In the genomic region with DNA sequence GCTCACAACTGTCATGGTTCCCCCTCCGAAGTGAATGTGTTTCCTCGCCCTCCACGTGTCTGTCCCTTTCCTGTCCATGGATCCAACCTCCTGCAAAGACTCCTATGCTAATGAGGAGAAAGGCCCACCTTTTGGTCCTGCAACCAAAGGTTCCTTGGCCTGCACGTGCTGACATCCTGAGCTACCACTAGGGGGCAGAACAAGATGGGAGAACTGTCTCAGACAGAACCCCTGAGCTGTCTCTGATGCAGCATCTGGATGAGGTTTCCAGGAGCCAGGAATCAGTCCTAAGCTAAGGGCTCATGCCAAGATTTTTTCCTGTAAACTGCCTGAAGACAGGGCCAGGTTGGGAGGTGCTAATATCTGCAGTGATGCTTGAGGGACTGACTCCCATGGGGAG, we compare ENCODE assay signal across 11 mouse cellular contexts. TPM values are rescaled to one million over a fixed set of nuclear protein-coding genes. Genes with fewer than 3 reads are reported as not detected.
DNase-seq lines count a peak whose midpoint lies in the region; ATAC-seq and TF ChIP-seq lines count a peak whose summit lies in the region.
"Not testable (repeated sequence)": the region's sequence is repeated elsewhere in the genome, so short reads cannot be mapped to it uniquely, and the experiment has no call there.
"Had no signal": no experiment of that assay in that cellular context is flagged by ENCODE, and none has a peak within 500 bp of the region (broad histone marks: within the 10 kb centered on the region; RNA-seq: fewer than 3 reads in every experiment).

No protein-coding gene starts in this region.

- H3K79me2 ChIP-seq in CH12.LX (replicated peaks; ENCODE audit: control insufficient read depth, extremely low read depth, insufficient read depth, poor library complexity, severe bottlenecking); heart, adult 2 months (replicated peaks; ENCODE audit: control insufficient read depth, insufficient read depth, low read length): not testable (repeated sequence)

- in situ Hi-C loops in CH12.LX (cut with MboI; ENCODE audit: low pct_ligation_motif_present, low pct_unique_long_range_greater_than_20kb, low sequenced_read_pairs): not testable (repeated sequence)

- intact Hi-C loops in heart, adult 2 months (cut with DNase I); left cerebral cortex, postnatal 36 days (cut with DNase I): not testable (repeated sequence)

- DNase-seq in CH12.LX (ENCODE audit: extremely low read depth): peak; percentile 17
- DNase-seq in c-Kit-positive CD71-positive TER-119-positive erythroid progenitor cells, embryonic 14.5 days (ENCODE audit: low spot score): peak; percentile 0
- peak; percentile 48 for DNase-seq in embryonic facial prominence, embryonic 11.5 days (ENCODE audit: low spot score)
- DNase-seq in heart, adult 2 months: peak; percentile 3 to 22
- peak; percentile 27 for DNase-seq in kidney, postnatal 0 days (ENCODE audit: low spot score)
- peak; percentile 5 to 38 for DNase-seq in left cerebral cortex, postnatal 36 days (ENCODE audit: low spot score in 2 of 2)
- peak; percentile 12 for DNase-seq in midbrain, embryonic 10.5 days (ENCODE audit: low spot score)

- not testable (repeated sequence) for H3K4me3 ChIP-seq in CH12.LX (replicated peaks in 1 of 3; ENCODE audit: low read depth in 2 of 3, low read length in 2 of 3, poor library complexity in 1 of 3); embryonic facial prominence, embryonic 11.5 days (ENCODE audit: low read depth, low read length); heart, adult 2 months; kidney, postnatal 0 days (replicated peaks; ENCODE audit: low read depth, low read length); midbrain, embryonic 10.5 days; small intestine, adult 2 months (ENCODE audit: low read depth, low read length)

- H3K36me3 ChIP-seq in CH12.LX (replicated peaks in 1 of 2; ENCODE audit: control insufficient read depth in 1 of 2, insufficient read depth in 1 of 2, low read length in 1 of 2); embryonic facial prominence, embryonic 11.5 days (replicated peaks; ENCODE audit: control insufficient read depth, insufficient read depth, low read depth, low read length); heart, adult 2 months (ENCODE audit: control insufficient read depth, insufficient read depth, low read length); kidney, postnatal 0 days (ENCODE audit: insufficient read depth, low read length); midbrain, embryonic 10.5 days; small intestine, adult 2 months (ENCODE audit: control insufficient read depth, insufficient read depth, low read length): not testable (repeated sequence)

- 20% methylated on average over 4 of the region's 4 CpGs for WGBS in embryonic facial prominence, embryonic 11.5 days
- WGBS in heart, adult 2 months: 12% methylated on average over 4 of the region's 4 CpGs
- WGBS in kidney, postnatal 0 days: 12% methylated on average over 4 of the region's 4 CpGs
- WGBS in midbrain, embryonic 10.5 days: 30% methylated on average over 4 of the region's 4 CpGs
- 27% methylated on average over 4 of the region's 4 CpGs for WGBS in small intestine, adult 2 months

- H3K9ac ChIP-seq in CH12.LX (ENCODE audit: insufficient read depth, low read depth); embryonic facial prominence, embryonic 11.5 days (replicated peaks; ENCODE audit: low read length); heart, adult 2 months (ENCODE audit: low read depth, low read length); kidney, postnatal 0 days (ENCODE audit: low read depth, low read length): not testable (repeated sequence)

- H3K27ac ChIP-seq in CH12.LX (ENCODE audit: insufficient read depth, low read depth); embryonic facial prominence, embryonic 11.5 days (replicated peaks; ENCODE audit: low read depth, low read length); heart, adult 2 months; kidney, postnatal 0 days; midbrain, embryonic 10.5 days (replicated peaks); small intestine, adult 2 months (ENCODE audit: insufficient read depth, low read depth, low read length): not testable (repeated sequence)

- dilution Hi-C loops in CH12.LX (cut with MboI; ENCODE audit: extremely low pct_ligation_motif_present, extremely low pct_unique_long_range_greater_than_20kb, low sequenced_read_pairs): not testable (repeated sequence)

- not testable (repeated sequence) for H3K4me2 ChIP-seq in CH12.LX (ENCODE audit: insufficient read depth, low read depth, poor library complexity, severe bottlenecking); embryonic facial prominence, embryonic 11.5 days (ENCODE audit: low read depth, low read length); kidney, postnatal 0 days (ENCODE audit: low read length)

- not testable (repeated sequence) for H3K4me1 ChIP-seq in CH12.LX (ENCODE audit: control insufficient read depth in 1 of 2, insufficient read depth in 2 of 2); embryonic facial prominence, embryonic 11.5 days (ENCODE audit: control insufficient read depth, insufficient read depth, low read length); heart, adult 2 months (ENCODE audit: control insufficient read depth, insufficient read depth, low read length); kidney, postnatal 0 days (replicated peaks; ENCODE audit: insufficient read depth, low read length); midbrain, embryonic 10.5 days; small intestine, adult 2 months (ENCODE audit: control insufficient read depth, insufficient read depth, insufficient read length, low read length)

- H3K9me3 ChIP-seq in CH12.LX (replicated peaks; ENCODE audit: low read length); embryonic facial prominence, embryonic 11.5 days (replicated peaks; ENCODE audit: control insufficient read depth, low read length); kidney, postnatal 0 days (replicated peaks; ENCODE audit: low read length); midbrain, embryonic 10.5 days (replicated peaks): not testable (repeated sequence)

- ATAC-seq in embryonic facial prominence, embryonic 11.5 days (replicated peaks; ENCODE audit: insufficient number of reproducible peaks, low FRiP score, low TSS enrichment, low read depth); kidney, postnatal 0 days (replicated peaks; ENCODE audit: low FRiP score, low read depth): not testable (repeated sequence)

- not testable (repeated sequence) for TF ChIP-seq EP300 in CH12.LX (IDR thresholded peaks at IDR 0.05; ENCODE audit: low read length); heart, adult 2 months (IDR thresholded peaks at IDR 0.05; ENCODE audit: insufficient read depth, low read depth, low read length)

- not testable (repeated sequence) for H3K27me3 ChIP-seq in CH12.LX (replicated peaks); embryonic facial prominence, embryonic 11.5 days (ENCODE audit: control insufficient read depth, insufficient read depth, low read length); heart, adult 2 months (ENCODE audit: control insufficient read depth, insufficient read depth, low read length); kidney, postnatal 0 days (ENCODE audit: insufficient read depth, low read length); small intestine, adult 2 months (ENCODE audit: control insufficient read depth, insufficient read depth, low read length)
- peaks cover 49% of the 10 kb centered on the region for H3K27me3 ChIP-seq in midbrain, embryonic 10.5 days (ENCODE audit: low read depth, poor library complexity, severe bottlenecking)

- TF ChIP-seq POLR2A in CH12.LX (IDR thresholded peaks at IDR 0.05; ENCODE audit: low read depth, low read length); heart, adult 2 months (IDR thresholded peaks at IDR 0.05; ENCODE audit: insufficient read depth, low read depth, low read length); small intestine, adult 2 months (IDR thresholded peaks at IDR 0.05; ENCODE audit: low read depth, low read length): not testable (repeated sequence)

- TF ChIP-seq RAD21 in CH12.LX (IDR thresholded peaks at IDR 0.05; ENCODE audit: low read depth, low read length): peak; percentile 1

- TF ChIP-seq CTCF in CH12.LX (conservative IDR thresholded peaks at IDR 0.05 in 1 of 2, IDR thresholded peaks at IDR 0.05 in 1 of 2; ENCODE audit: low read depth in 2 of 2, low read length in 2 of 2): peak in 1 of 2 experiments; percentile 37; a peak in 2 of 4 replicates
- TF ChIP-seq CTCF in heart, adult 2 months (IDR thresholded peaks at IDR 0.05): peak; percentile 60
- peak; percentile 60 for TF ChIP-seq CTCF in kidney, postnatal 0 days (IDR thresholded peaks at IDR 0.05; ENCODE audit: low read depth)
- TF ChIP-seq CTCF in small intestine, adult 2 months (IDR thresholded peaks at IDR 0.05; ENCODE audit: extremely low read depth, insufficient read length, insufficient replicate concordance, low read depth, low read length): peak; percentile 8; the same call in 1 of the 2 replicates

RNA-seq across cellular contexts. Expression of gene Gm3880, which starts 2.5 kb away (rescaled TPM):
- total RNA-seq in CH12.LX (2012; rRNA removed) (not detected in 2 replicates), CH12.LX (2014; rRNA removed) (not detected in 2 replicates)
- polyA plus RNA-seq in CH12.LX (2012; ENCODE audit: insufficient read length, low read depth): not detected in 2 replicates
- polyA plus RNA-seq in embryonic facial prominence, embryonic 11.5 days (2014; fragmentation: Nextera tagmentation; extraction: Ambion mirVana): not detected in 2 replicates
- not detected for total RNA-seq in heart, adult 2 months (2021)
- not detected in 2 replicates for polyA plus RNA-seq in heart, adult 2 months (2012; rRNA removed)
- polyA plus RNA-seq in kidney, postnatal 0 days (2015; fragmentation: Nextera tagmentation; extraction: Ambion mirVana): not detected in 2 replicates
- total RNA-seq in left cerebral cortex, postnatal 36 days (2021): not detected
- polyA plus RNA-seq in midbrain, embryonic 10.5 days (2016; fragmentation: Nextera tagmentation; extraction: Ambion mirVana): not detected in 2 replicates
- 1.2 TPM in 1 of 2 replicates, not detected in the other for polyA plus RNA-seq in small intestine, adult 2 months (2012; rRNA removed)
- total RNA-seq: granulocyte monocyte progenitor cell, adult 5-6 weeks; megakaryocyte, adult 5-6 weeks had no signal
- polyA plus RNA-seq: kidney, embryonic 14.5 days had no signal

RNA-seq across cellular contexts. Expression of gene Gm9112, which starts 18.2 kb away (rescaled TPM):
- total RNA-seq in CH12.LX (2012; rRNA removed): not detected in 2 replicates
- not detected in 2 replicates for total RNA-seq in CH12.LX (2014; rRNA removed)
- polyA plus RNA-seq in CH12.LX (2012; ENCODE audit: insufficient read length, low read depth): not detected in 2 replicates
- polyA plus RNA-seq in embryonic facial prominence, embryonic 11.5 days (2014; fragmentation: Nextera tagmentation; extraction: Ambion mirVana): not detected in 2 replicates
- total RNA-seq in heart, adult 2 months (2021): not detected
- polyA plus RNA-seq in heart, adult 2 months (2012; rRNA removed): not detected in 2 replicates
- not detected in 2 replicates for polyA plus RNA-seq in kidney, postnatal 0 days (2015; fragmentation: Nextera tagmentation; extraction: Ambion mirVana)
- not detected for total RNA-seq in left cerebral cortex, postnatal 36 days (2021)
- polyA plus RNA-seq in midbrain, embryonic 10.5 days (2016; fragmentation: Nextera tagmentation; extraction: Ambion mirVana): not detected in 2 replicates
- not detected in 2 replicates for polyA plus RNA-seq in small intestine, adult 2 months (2012; rRNA removed)
- total RNA-seq: granulocyte monocyte progenitor cell, adult 5-6 weeks; megakaryocyte, adult 5-6 weeks had no signal
- polyA plus RNA-seq: kidney, embryonic 14.5 days had no signal

RNA-seq across cellular contexts. Expression of gene Dmrtc1b, which starts 18.4 kb away (rescaled TPM):
- total RNA-seq in CH12.LX (2012; rRNA removed): not detected in 2 replicates
- not detected in 2 replicates for total RNA-seq in CH12.LX (2014; rRNA removed)
- polyA plus RNA-seq in CH12.LX (2012; ENCODE audit: insufficient read length, low read depth): not detected in 2 replicates
- polyA plus RNA-seq in embryonic facial prominence, embryonic 11.5 days (2014; fragmentation: Nextera tagmentation; extraction: Ambion mirVana): not detected in 2 replicates
- not detected for total RNA-seq in heart, adult 2 months (2021)
- not detected in 2 replicates for polyA plus RNA-seq in heart, adult 2 months (2012; rRNA removed)
- not detected in 2 replicates for polyA plus RNA-seq in kidney, postnatal 0 days (2015; fragmentation: Nextera tagmentation; extraction: Ambion mirVana)
- total RNA-seq in left cerebral cortex, postnatal 36 days (2021): not detected
- polyA plus RNA-seq in midbrain, embryonic 10.5 days (2016; fragmentation: Nextera tagmentation; extraction: Ambion mirVana): not detected in 2 replicates
- not detected in 2 replicates for polyA plus RNA-seq in small intestine, adult 2 months (2012; rRNA removed)
- total RNA-seq: granulocyte monocyte progenitor cell, adult 5-6 weeks; megakaryocyte, adult 5-6 weeks had no signal
- polyA plus RNA-seq: kidney, embryonic 14.5 days had no signal

RNA-seq across cellular contexts. Expression of gene Phka1, which starts 45.2 kb away (rescaled TPM):
- total RNA-seq in CH12.LX (2012; rRNA removed): 3.3 and 3.9 TPM in 2 replicates
- total RNA-seq in CH12.LX (2014; rRNA removed): 2.1 TPM in 2 replicates
- 2.2 and 2.3 TPM in 2 replicates for polyA plus RNA-seq in CH12.LX (2012; ENCODE audit: insufficient read length, low read depth)
- polyA plus RNA-seq in embryonic facial prominence, embryonic 11.5 days (2014; fragmentation: Nextera tagmentation; extraction: Ambion mirVana): 7.4 and 8.1 TPM in 2 replicates
- total RNA-seq in heart, adult 2 months (2021): 10 to 100 TPM; 36.1 to 39.2 TPM
- polyA plus RNA-seq in heart, adult 2 months (2012; rRNA removed): 11.5 and 22.6 TPM in 2 replicates
- polyA plus RNA-seq in kidney, postnatal 0 days (2015; fragmentation: Nextera tagmentation; extraction: Ambion mirVana): 3.8 and 4.0 TPM in 2 replicates
- total RNA-seq in left cerebral cortex, postnatal 36 days (2021): 10 to 100 TPM; 18.0 to 19.2 TPM
- 5.2 and 7.0 TPM in 2 replicates for polyA plus RNA-seq in midbrain, embryonic 10.5 days (2016; fragmentation: Nextera tagmentation; extraction: Ambion mirVana)
- polyA plus RNA-seq in small intestine, adult 2 months (2012; rRNA removed): 1.6 TPM in 2 replicates
